Mouse (Mus musculus) right cerebral cortex, adult 18-20 months (tissue): ENCODE data around the gene Noxo1.
"Not testable (repeated sequence)": the region's sequence is repeated elsewhere in the genome, so short reads cannot be mapped to it uniquely, and the experiment has no call there.

Experiments
- DNase-seq: peaks from one replicate; pipeline ENCODE4 v3.0.0; 2022; ENCODE audit warnings: mixed read lengths

Gene Noxo1

DNA sequence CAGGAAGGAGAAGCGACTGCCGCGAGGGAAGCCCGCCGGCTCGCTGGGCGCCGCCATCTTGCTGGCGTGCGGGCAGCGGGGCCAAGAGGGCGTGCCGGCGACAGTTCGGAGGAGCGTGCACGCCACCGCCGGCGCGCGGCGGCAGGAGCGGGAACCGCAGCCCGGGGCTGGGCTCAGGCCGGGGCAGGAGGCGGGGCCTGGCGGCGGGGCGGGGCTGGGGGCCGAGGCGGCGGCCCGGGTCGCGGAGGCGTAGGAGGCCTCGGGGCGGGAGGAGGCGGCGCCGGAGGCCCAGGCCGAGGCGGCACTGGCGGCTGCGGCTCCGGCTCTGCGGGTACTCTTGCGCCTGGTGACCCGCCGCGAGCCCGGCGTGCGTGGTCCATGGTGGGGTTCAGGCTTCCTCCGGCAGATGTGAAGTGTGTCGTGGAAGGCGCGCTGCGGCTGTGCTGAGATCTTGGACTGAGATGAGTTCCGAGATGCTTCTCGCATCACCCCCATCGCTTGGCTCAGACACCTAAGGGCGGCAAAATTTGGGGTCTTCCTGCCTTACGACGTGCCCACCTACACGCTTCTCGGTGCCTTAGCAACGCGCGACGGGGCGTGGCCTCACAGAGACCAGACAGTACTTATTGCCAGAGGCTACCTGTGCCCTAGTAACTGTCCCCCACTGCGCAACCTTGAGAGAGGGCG lies at the start of gene Noxo1, which contains the start of gene Gfer:
Gene Noxo1, plus strand, starts transcription at position 224 of the 687 bp plus-strand sequence.
Gene Gfer, minus strand, starts transcription at position 146 of the 687 bp plus-strand sequence.
- peak; percentile 89 for DNase-seq

GRCm38 (mm10) chr17:24646381-24646780 lies 49.7 kb upstream of the Noxo1 start:
- no peak for DNase-seq

GRCm38 (mm10) chr17:24647493-24647892 lies 48.5 kb upstream of the Noxo1 start:
- DNase-seq, result no peak

DNA sequence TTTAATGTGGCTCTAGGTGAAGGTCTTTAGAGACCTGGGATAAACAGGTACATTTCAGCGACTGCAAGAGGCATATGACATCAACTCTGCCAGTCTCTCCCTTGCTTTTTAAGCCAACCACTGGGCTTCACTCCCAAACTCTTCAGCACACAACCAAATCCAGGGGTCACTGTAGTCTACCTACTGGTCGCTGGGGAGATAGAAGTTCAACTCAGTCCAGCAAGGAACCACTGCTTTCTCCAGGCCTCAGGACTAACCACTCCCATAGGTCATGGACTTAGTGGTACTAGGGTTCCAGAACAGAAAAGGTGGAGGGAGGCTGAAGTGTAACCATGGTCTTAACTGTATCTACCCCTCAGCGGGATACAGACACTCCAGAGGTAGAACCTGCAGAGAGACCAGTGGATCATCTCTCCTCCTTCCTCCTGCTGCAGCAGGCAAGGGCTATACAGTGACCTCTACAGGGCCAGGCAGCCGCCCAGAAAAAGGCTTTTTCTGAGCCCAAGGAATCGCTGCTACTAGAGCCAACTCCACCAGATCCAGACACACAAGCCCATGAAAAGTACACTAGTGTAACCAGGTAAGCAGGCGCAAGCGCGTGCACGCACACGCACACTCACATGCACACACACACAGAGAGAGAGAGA lies 47.2 kb upstream of the Noxo1 start:
- no peak for DNase-seq

GRCm38 (mm10) chr17:24649581-24650069 lies 46.4 kb upstream of the Noxo1 start:
- DNase-seq, result peak; percentile 19

DNA sequence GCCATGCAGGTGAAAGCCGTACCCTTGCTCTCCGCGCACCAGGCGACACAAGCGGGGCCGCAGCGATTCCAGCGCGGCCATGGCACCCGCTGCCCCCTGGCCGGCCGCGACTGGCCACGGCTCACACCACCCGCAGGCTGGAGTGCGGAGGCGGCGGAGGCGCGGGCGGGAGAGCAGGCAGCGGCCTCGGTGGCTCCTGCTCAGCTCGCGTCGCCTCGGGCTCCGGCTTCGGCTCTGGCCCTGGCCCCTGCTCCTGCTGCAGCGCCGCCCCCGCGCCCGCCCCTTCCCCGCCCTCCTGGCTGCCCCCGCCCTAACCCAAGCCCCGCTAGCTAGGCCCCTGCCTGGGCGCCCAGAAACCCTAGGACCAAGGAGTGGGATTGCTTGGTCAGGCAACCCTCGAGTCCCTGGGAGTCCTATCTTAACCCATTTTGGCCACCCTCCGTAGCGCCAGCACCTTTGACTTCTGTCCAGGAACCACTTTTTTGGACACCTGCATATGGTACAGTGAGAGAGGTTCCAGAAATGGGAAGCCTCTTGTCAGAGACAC lies 45.9 kb upstream of the Noxo1 start, which contains the start of gene Slc9a3r2:
Gene Slc9a3r2, minus strand, starts transcription at position 258 of the 547 bp plus-strand sequence.
- DNase-seq, result peak; percentile 30

- no peak for DNase-seq
These were observed 45.3 kb upstream of the Noxo1 start for GRCm38 (mm10) chr17:24650766-24651165.

GRCm38 (mm10) chr17:24651835-24652234 lies 44.2 kb upstream of the Noxo1 start:
- DNase-seq, result no peak

GRCm38 (mm10) chr17:24653967-24654710 lies 41.9 kb upstream of the Noxo1 start:
- DNase-seq, result peak; percentile 50

DNA sequence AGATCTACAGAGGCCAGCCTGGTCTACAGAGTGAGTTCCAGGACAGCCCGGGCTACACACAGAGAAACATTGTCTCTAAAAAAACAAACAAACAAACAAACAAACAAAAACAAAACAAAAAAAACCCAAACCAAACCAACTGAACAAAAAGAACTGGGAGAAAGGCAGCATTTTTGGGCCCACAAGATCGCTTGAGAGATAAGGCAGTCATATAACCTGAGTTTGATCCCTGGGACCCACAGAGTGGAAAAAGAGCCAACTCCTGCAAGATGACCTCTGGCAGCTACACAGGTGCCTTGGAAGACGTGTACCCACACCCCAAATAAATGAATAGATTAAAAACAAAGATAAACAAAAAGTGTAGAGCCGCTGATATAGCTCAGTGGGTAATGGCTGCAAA lies 41.1 kb upstream of the Noxo1 start:
- no peak for DNase-seq

DNA sequence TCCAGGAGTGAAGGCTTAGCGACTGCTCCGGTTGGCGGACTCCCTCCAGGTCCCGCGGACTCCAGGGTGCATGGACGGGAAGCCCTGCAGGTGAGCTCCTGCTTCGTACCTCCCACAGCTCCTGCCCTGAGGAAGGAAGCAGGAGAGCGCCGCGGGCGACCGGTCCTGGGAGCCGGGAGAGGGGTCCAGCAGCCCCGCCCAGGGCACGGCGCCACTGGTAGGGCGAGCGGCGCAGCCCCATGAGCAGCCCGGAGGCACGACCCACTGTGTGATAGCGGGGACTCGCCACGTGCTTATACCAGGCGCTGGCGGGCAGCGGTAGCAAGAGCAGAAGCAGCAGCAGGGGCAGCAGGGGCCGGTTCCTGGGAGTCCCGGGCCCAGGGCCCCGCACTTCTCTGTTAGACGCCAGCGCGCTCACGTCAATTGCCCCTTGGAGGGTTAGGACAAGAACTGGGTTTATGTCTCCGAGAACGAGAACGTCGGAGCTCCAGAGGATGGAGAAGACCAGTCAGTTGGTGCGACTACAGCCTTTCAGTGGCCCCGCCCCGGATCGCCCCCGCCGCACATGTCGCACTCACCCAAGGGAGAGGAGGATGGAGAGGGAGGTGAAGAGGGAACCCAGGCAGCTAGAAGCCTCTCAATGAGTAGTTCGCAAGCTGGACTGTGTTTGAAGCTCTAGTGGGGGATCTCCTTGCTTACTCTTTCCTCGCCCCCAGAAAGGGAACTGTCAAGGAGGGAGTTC lies 37.8 kb upstream of the Noxo1 start, which contains the start of gene Npw:
Gene Npw, minus strand, starts transcription at position 441 of the 742 bp plus-strand sequence.
- DNase-seq, result no peak

- DNase-seq, result not testable (repeated sequence)
These were observed 29.0 kb upstream of the Noxo1 start for GRCm38 (mm10) chr17:24667011-24667410.

DNA sequence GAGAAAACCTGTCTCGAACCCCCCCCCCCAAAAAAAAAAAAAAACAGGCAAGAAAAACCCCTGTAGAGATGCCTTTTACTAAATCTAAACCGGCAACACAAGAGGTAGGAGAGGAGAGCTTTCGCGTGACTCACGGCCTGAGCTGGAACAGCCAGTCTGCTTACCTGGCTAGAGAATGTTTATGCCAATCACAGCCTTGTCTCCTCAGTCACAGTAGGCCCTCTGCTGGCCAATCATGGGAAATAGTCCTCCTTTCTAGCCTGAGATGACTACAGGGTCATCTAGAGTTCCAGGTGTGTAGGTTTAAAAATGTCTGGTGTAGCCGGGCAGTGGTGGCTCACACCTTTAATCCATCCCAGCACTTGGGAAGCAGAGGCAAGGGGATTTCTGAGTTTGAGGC lies 28.6 kb upstream of the Noxo1 start:
- DNase-seq, result peak; percentile 60

DNA sequence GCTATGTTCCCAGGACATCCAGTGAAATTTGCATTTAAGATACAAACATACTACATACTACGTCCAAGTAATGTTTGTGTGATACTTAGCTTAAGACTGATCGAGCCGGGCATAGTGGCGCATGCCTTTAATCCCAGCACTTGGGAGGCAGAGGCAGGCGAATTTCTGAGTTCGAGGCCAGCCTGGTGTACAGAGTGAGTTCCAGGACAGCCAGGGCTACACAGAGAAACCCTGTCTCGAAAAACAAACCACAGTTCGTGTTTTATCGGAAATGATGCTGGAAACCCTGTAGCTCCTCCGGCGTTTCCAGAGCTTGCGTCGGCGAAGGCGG lies 26.9 kb upstream of the Noxo1 start:
- not testable (repeated sequence) for DNase-seq

GRCm38 (mm10) chr17:24669545-24670245 lies 26.3 kb upstream of the Noxo1 start, which contains the start of gene Zfp598:
Zfp598 (plus strand) TSS chr17:24669687.
- DNase-seq, result peak; percentile 96

DNA sequence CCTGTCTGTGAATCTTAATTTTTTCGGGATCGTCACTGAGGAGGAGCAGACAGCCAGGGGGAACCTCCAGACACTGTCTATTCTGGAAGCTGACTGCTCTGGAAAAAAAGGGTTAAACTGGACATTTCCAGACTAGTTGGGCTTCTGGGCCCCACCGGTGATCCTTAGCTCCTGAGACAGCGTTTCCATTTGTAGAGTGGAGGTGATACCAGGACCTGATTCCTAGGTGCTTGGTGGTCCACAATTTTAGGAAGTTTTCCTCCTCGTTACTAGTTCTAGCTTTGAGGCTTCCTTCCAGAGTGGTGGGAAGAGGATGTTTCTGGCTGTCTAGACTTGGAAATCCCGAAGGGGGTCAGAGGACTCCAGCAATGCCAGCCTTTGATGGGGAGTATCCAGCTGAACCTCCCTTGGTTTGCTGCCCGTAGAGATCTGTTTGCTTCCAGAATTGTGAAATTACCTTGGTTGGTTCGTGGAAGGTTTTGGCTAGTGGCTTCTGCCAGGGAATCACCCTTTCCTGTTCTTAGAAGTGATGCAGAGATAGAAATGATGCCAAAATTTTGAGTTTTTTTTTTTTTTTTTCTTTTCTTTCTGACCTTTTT lies 25.7 kb upstream of the Noxo1 start:
- DNase-seq, result no peak

GRCm38 (mm10) chr17:24671346-24671745 lies 24.7 kb upstream of the Noxo1 start:
- no peak for DNase-seq

- DNase-seq, result no peak
These were observed 23.9 kb upstream of the Noxo1 start for GRCm38 (mm10) chr17:24672141-24672540.

GRCm38 (mm10) chr17:24674277-24674676 lies 21.8 kb upstream of the Noxo1 start:
- peak; percentile 81 for DNase-seq

DNA sequence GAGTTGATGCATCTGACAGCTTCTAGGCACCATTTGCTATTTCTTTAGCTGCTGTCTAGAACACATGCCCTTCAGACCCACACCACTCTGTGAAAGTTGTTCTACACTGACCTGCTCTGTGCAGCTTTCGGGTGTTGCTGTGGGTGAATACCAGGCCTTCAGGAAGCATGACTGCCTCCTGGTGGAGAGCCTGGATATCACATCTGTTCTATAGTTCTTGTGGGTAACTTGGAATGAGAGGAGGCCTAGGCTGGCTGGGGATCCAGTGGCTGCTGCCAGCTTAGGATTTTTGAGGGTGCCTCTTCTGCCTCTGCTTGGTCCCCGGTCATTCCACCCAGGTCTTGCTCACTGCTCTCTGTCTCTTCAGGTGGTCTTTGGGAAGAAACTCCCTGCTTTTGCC lies 19.8 kb upstream of the Noxo1 start:
- peak; percentile 60 for DNase-seq

DNA sequence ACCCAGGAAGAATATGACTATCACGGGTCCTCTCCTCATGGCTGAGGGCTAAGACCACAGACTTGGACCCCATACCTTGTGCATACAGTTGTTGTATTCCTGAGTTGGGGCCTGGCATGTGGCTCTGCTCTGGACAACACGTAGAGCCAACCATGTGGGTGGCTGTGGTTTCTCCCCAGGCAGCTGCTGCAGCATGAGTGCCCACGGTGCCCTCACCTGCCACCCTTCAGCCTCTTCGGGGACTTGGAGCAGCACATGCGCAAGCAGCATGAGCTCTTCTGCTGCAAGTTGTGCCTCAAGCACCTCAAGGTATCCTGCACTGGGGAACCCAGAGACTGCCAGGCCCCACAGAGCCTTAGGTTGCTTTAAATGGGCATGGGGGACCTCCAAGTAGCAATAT lies 19.2 kb upstream of the Noxo1 start:
- no peak for DNase-seq
